Mouse (Mus musculus) cerebellum, adult 2 months (tissue): Measurements from ENCODE around the gene Ulk4. TPM values are rescaled to one million over a fixed set of nuclear protein-coding genes. Genes with fewer than 3 reads are reported as not detected.
A peak's percentile ranks its signal among the peaks of the same experiment; 100 is the strongest.

Experiments
- DNase-seq, 2 experiments: peaks; one replicate each; pipeline ENCODE4 v3.0.0; 2021
- H3K27ac ChIP-seq: fragments of 200-500 bp; 2 replicates; pipeline ENCODE4 v1.5.1; 2012; ENCODE audit warnings: low read length, control low read depth, inconsistent platforms; ENCODE audit not compliant: insufficient read depth
- H3K27me3 ChIP-seq: fragments of 200-500 bp; 2 replicates; pipeline ENCODE4 v1.6.1; 2012; ENCODE audit warnings: inconsistent platforms, mild to moderate bottlenecking, low read length, moderate library complexity; ENCODE audit not compliant: control insufficient read depth, insufficient read depth
- H3K4me1 ChIP-seq: fragments of 200-500 bp; 2 replicates; pipeline ENCODE4 v1.6.1; 2011; ENCODE audit warnings: low read length; ENCODE audit not compliant: control insufficient read depth, insufficient read depth
- H3K4me3 ChIP-seq: fragments of 200-500 bp; replicated peaks from 2 replicates; pipeline ENCODE3; 2011; ENCODE audit warnings: mild to moderate bottlenecking, low read depth, low read length, control low read depth; ENCODE audit not compliant: insufficient read depth
- CTCF ChIP-seq: fragments of 200-500 bp; IDR thresholded peaks from 2 replicates; pipeline ENCODE4 v1.5.1; 2011; ENCODE audit warnings: low read depth, mild to moderate bottlenecking, control low read depth, low read length, moderate library complexity, borderline replicate concordance; ENCODE audit not compliant: insufficient read depth
- POLR2A ChIP-seq: fragments of 200-500 bp; IDR thresholded peaks from 2 replicates; pipeline ENCODE4 v1.6.1; 2011; ENCODE audit warnings: low read length, control low read depth, borderline replicate concordance; ENCODE audit not compliant: insufficient read depth
- WGBS: fragments of 180-500 bp; shearing (Covaris S2); methylation state at CpG from one replicate; pipeline ENCODE4 v1.1.7; 2018; 5-methylcytosine and 5-hydroxymethylcytosine counted together
- polyA plus RNA-seq: library from polyadenylated mRNA; depleted of rRNA; stranded (reverse); fragments of >200 nt; gene quantifications from 2 replicates; pipeline ENCODE4 v1.2.3, GENCODE M21; 2012

The Ulk4 gene
- polyA plus RNA-seq, 1 experiment = 2.1 TPM

GRCm38 (mm10) chr9:121164607-121165006, 112.4 kb downstream of the Ulk4 start:
- no peak for DNase-seq
- no peaks in the 10 kb centered on the region for H3K27me3 ChIP-seq
- H3K4me1 ChIP-seq = peaks cover 5% of the 10 kb centered on the region
- 72% methylated on average over 7 of the region's 7 CpGs for WGBS
- no peak overlapping the region for H3K4me3 ChIP-seq
- no peak overlapping the region for H3K27ac ChIP-seq
- TF ChIP-seq POLR2A (no peak), CTCF (no peak)

GRCm38 (mm10) chr9:121162789-121163188, 114.2 kb downstream of the Ulk4 start:
- Histone ChIP-seq H3K4me1 (peaks cover 5% of the 10 kb centered on the region), H3K27me3 (no peaks in the 10 kb centered on the region), H3K27ac (no peak overlapping the region), H3K4me3 (no peak overlapping the region)
- 54% methylated on average over 5 of the region's 5 CpGs for WGBS
- DNase-seq = peak; percentile 9 to 18
- TF ChIP-seq POLR2A (no peak), CTCF (peak; percentile 49; the same call in 1 of the 2 replicates)

GRCm38 (mm10) chr9:121161818-121162565, 115.0 kb downstream of the Ulk4 start:
- TF ChIP-seq POLR2A = no peak
- TF ChIP-seq CTCF = no peak
- Histone ChIP-seq H3K27ac (no peak overlapping the region), H3K4me3 (no peak overlapping the region), H3K27me3 (no peaks in the 10 kb centered on the region), H3K4me1 (peaks cover 5% of the 10 kb centered on the region)
- DNase-seq = peak; percentile 19 to 39
- 21% methylated on average over 12 of the region's 12 CpGs for WGBS

GRCm38 (mm10) chr9:121156253-121156831, 120.7 kb downstream of the Ulk4 start:
- no peak for DNase-seq
- WGBS = 65% methylated on average over 9 of the region's 9 CpGs

GRCm38 (mm10) chr9:121153276-121153675, 123.7 kb downstream of the Ulk4 start:
- DNase-seq = no peak
- H3K27ac ChIP-seq = no peak overlapping the region
- H3K4me3 ChIP-seq = no peak overlapping the region
- TF ChIP-seq CTCF (no peak), POLR2A (no peak)
- no peaks in the 10 kb centered on the region for H3K27me3 ChIP-seq
- 96% methylated on average over 5 of the region's 5 CpGs for WGBS
- H3K4me1 ChIP-seq = no peaks in the 10 kb centered on the region

More at GRCm38 (mm10) chr9:121156253-121156831, 120.7 kb downstream of the Ulk4 start:
- H3K27me3 ChIP-seq = no peaks in the 10 kb centered on the region
- H3K4me1 ChIP-seq = no peaks in the 10 kb centered on the region
- no peak overlapping the region for H3K4me3 ChIP-seq
- TF ChIP-seq CTCF (no peak), POLR2A (no peak)
- no peak overlapping the region for H3K27ac ChIP-seq

- Histone ChIP-seq H3K4me1 (no peaks in the 10 kb centered on the region), H3K4me3 (no peak overlapping the region), H3K27me3 (no peaks in the 10 kb centered on the region), H3K27ac (no peak overlapping the region)
- WGBS = 64% methylated on average over 3 of the region's 3 CpGs
- DNase-seq = peak in 1 of 2 experiments; percentile 4
- no peak for TF ChIP-seq CTCF
- TF ChIP-seq POLR2A = no peak
These were observed 128.4 kb downstream of the Ulk4 start for GRCm38 (mm10) chr9:121148602-121149001.

- Histone ChIP-seq H3K4me1 (no peaks in the 10 kb centered on the region), H3K27me3 (no peaks in the 10 kb centered on the region), H3K27ac (no peak overlapping the region), H3K4me3 (no peak overlapping the region)
- 94% methylated on average over 6 of the region's 6 CpGs for WGBS
- TF ChIP-seq POLR2A (no peak), CTCF (no peak)
- DNase-seq = no peak
These were observed 133.8 kb downstream of the Ulk4 start for GRCm38 (mm10) chr9:121143208-121143607.

- Histone ChIP-seq H3K27ac (no peak overlapping the region), H3K4me3 (no peak overlapping the region), H3K27me3 (no peaks in the 10 kb centered on the region), H3K4me1 (no peaks in the 10 kb centered on the region)
- TF ChIP-seq CTCF (no peak), POLR2A (no peak)
- 80% methylated on average over 6 of the region's 6 CpGs for WGBS
- no peak for DNase-seq
These were observed 144.4 kb downstream of the Ulk4 start for GRCm38 (mm10) chr9:121132549-121132948.
